Mouse (Mus musculus): ENCODE results near the gene Ddn. TPM values are rescaled to one million over a fixed set of nuclear protein-coding genes. Genes with fewer than 3 reads are reported as not detected.

Gene Ddn
- polyA plus RNA-seq (2015; fragmentation: Nextera tagmentation; extraction: Ambion mirVana), result 0.07 TPM in 1 of 2 replicates, not detected in the other

GRCm38 (mm10) chr15:98809390-98809789, at the start of gene Ddn:
Gene Ddn (minus strand): TSS chr15:98809490.
- peak within 1 kb of the TSS; percentile 82 for H3K4me2 ChIP-seq (replicated peaks; ENCODE audit: low read depth)
- 0 out of 2 replicates have a peak, but pooled peaks cover 19% of the 10 kb centered on the region for H3K4me1 ChIP-seq (replicated peaks; ENCODE audit: control insufficient read depth, insufficient read depth, low read length)
- H3K4me3 ChIP-seq (ENCODE audit: low read depth, low read length), result peak within 1 kb of the TSS; percentile 44
- peaks cover 56% of the 10 kb centered on the region for H3K27me3 ChIP-seq (replicated peaks; ENCODE audit: control insufficient read depth, insufficient read depth, low read length)
- no peak within 1 kb of the TSS for H3K9ac ChIP-seq (ENCODE audit: low read depth, low read length)
- no peak within 1 kb of the TSS for H3K27ac ChIP-seq (ENCODE audit: low read depth, low read length)
- 61% methylated on average over 3 of the region's 3 CpGs for WGBS
- TF ChIP-seq CTCF (IDR thresholded peaks at IDR 0.05; ENCODE audit: low read depth), result no peak
- ATAC-seq, result no peak
- no peaks in the 10 kb centered on the region for H3K9me3 ChIP-seq (ENCODE audit: control insufficient read depth)
- peaks cover 23% of the 10 kb centered on the region for H3K36me3 ChIP-seq (ENCODE audit: control insufficient read depth, insufficient read depth)

GRCm38 (mm10) chr15:98854214-98854613, 44.9 kb upstream of the Ddn start:
- Histone ChIP-seq H3K9ac (ENCODE audit: low read depth, low read length) (no peak overlapping the region), H3K4me2 (replicated peaks; ENCODE audit: low read depth) (no peak overlapping the region), H3K4me3 (ENCODE audit: low read depth, low read length) (no peak overlapping the region), H3K36me3 (ENCODE audit: control insufficient read depth, insufficient read depth) (peaks cover 99% of the 10 kb centered on the region), H3K9me3 (ENCODE audit: control insufficient read depth) (no peaks in the 10 kb centered on the region), H3K4me1 (replicated peaks; ENCODE audit: control insufficient read depth, insufficient read depth, low read length) (0 out of 2 replicates have a peak, but pooled peaks cover 4% of the 10 kb centered on the region), H3K27ac (ENCODE audit: low read depth, low read length) (0 out of 2 replicates have a peak overlapping the region, but pooled peaks have one; percentile 1), H3K27me3 (replicated peaks; ENCODE audit: control insufficient read depth, insufficient read depth, low read length) (no peaks in the 10 kb centered on the region)
- no peak for TF ChIP-seq CTCF (IDR thresholded peaks at IDR 0.05; ENCODE audit: low read depth)
- no peak for ATAC-seq
- 82% methylated on average over 16 of the region's 16 CpGs for WGBS

- Histone ChIP-seq H3K27me3 (replicated peaks; ENCODE audit: control insufficient read depth, insufficient read depth, low read length) (no peaks in the 10 kb centered on the region), H3K27ac (ENCODE audit: low read depth, low read length) (no peak overlapping the region; the same call in 1 of the 2 replicates), H3K4me1 (replicated peaks; ENCODE audit: control insufficient read depth, insufficient read depth, low read length) (0 out of 2 replicates have a peak, but pooled peaks cover 4% of the 10 kb centered on the region), H3K4me2 (replicated peaks; ENCODE audit: low read depth) (no peak overlapping the region), H3K9me3 (ENCODE audit: control insufficient read depth) (no peaks in the 10 kb centered on the region), H3K4me3 (ENCODE audit: low read depth, low read length) (no peak overlapping the region), H3K9ac (ENCODE audit: low read depth, low read length) (no peak overlapping the region), H3K36me3 (ENCODE audit: control insufficient read depth, insufficient read depth) (peaks cover 99% of the 10 kb centered on the region)
- 92% methylated on average over 28 of the region's 28 CpGs for WGBS
- no peak for ATAC-seq
- TF ChIP-seq CTCF (IDR thresholded peaks at IDR 0.05; ENCODE audit: low read depth), result no peak
Observed at GRCm38 (mm10) chr15:98853161-98853937, 44.1 kb upstream of the Ddn start.

- Histone ChIP-seq H3K4me3 (ENCODE audit: low read depth, low read length) (no peak overlapping the region), H3K27me3 (replicated peaks; ENCODE audit: control insufficient read depth, insufficient read depth, low read length) (no peaks in the 10 kb centered on the region), H3K27ac (ENCODE audit: low read depth, low read length) (no peak overlapping the region), H3K36me3 (ENCODE audit: control insufficient read depth, insufficient read depth) (peaks cover 99% of the 10 kb centered on the region), H3K4me1 (replicated peaks; ENCODE audit: control insufficient read depth, insufficient read depth, low read length) (0 out of 2 replicates have a peak, but pooled peaks cover 4% of the 10 kb centered on the region), H3K4me2 (replicated peaks; ENCODE audit: low read depth) (no peak overlapping the region), H3K9me3 (ENCODE audit: control insufficient read depth) (no peaks in the 10 kb centered on the region), H3K9ac (ENCODE audit: low read depth, low read length) (no peak overlapping the region)
- ATAC-seq, result no peak
- no peak for TF ChIP-seq CTCF (IDR thresholded peaks at IDR 0.05; ENCODE audit: low read depth)
- 88% methylated on average over 9 of the region's 9 CpGs for WGBS
Observed at GRCm38 (mm10) chr15:98852733-98853132, 43.4 kb upstream of the Ddn start.

- no peaks in the 10 kb centered on the region for H3K9me3 ChIP-seq (ENCODE audit: control insufficient read depth)
- H3K4me3 ChIP-seq (ENCODE audit: low read depth, low read length), result no peak overlapping the region
- TF ChIP-seq CTCF (IDR thresholded peaks at IDR 0.05; ENCODE audit: low read depth), result no peak
- 0 out of 2 replicates have a peak overlapping the region, but pooled peaks have one; percentile 31 for H3K27ac ChIP-seq (ENCODE audit: low read depth, low read length)
- no peaks in the 10 kb centered on the region for H3K27me3 ChIP-seq (replicated peaks; ENCODE audit: control insufficient read depth, insufficient read depth, low read length)
- ATAC-seq, result no peak
- WGBS, result 92% methylated on average over 9 of the region's 9 CpGs
- H3K9ac ChIP-seq (ENCODE audit: low read depth, low read length), result no peak overlapping the region
- H3K4me1 ChIP-seq (replicated peaks; ENCODE audit: control insufficient read depth, insufficient read depth, low read length), result 0 out of 2 replicates have a peak, but pooled peaks cover 4% of the 10 kb centered on the region
- no peak overlapping the region for H3K4me2 ChIP-seq (replicated peaks; ENCODE audit: low read depth)
- peaks cover 99% of the 10 kb centered on the region for H3K36me3 ChIP-seq (ENCODE audit: control insufficient read depth, insufficient read depth)
Observed at GRCm38 (mm10) chr15:98852071-98852470, 42.8 kb upstream of the Ddn start.

- no peaks in the 10 kb centered on the region for H3K27me3 ChIP-seq (replicated peaks; ENCODE audit: control insufficient read depth, insufficient read depth, low read length)
- 47% methylated on average over 21 of the region's 21 CpGs for WGBS
- TF ChIP-seq CTCF (IDR thresholded peaks at IDR 0.05; ENCODE audit: low read depth), result no peak
- no peak overlapping the region for H3K4me2 ChIP-seq (replicated peaks; ENCODE audit: low read depth)
- 0 out of 2 replicates have a peak, but pooled peaks cover 4% of the 10 kb centered on the region for H3K4me1 ChIP-seq (replicated peaks; ENCODE audit: control insufficient read depth, insufficient read depth, low read length)
- ATAC-seq, result peak; percentile 62
- peaks cover 99% of the 10 kb centered on the region for H3K36me3 ChIP-seq (ENCODE audit: control insufficient read depth, insufficient read depth)
- H3K9me3 ChIP-seq (ENCODE audit: control insufficient read depth), result no peaks in the 10 kb centered on the region
- H3K27ac ChIP-seq (ENCODE audit: low read depth, low read length), result peak overlapping the region; percentile 31; the same call in 1 of the 2 replicates
- no peak overlapping the region for H3K4me3 ChIP-seq (ENCODE audit: low read depth, low read length)
- H3K9ac ChIP-seq (ENCODE audit: low read depth, low read length), result no peak overlapping the region
Observed at GRCm38 (mm10) chr15:98851229-98851818, 42.0 kb upstream of the Ddn start.

Data from intestine, postnatal 0 days (tissue).